Mouse (Mus musculus): Measurements from ENCODE around the gene Nrm.

GRCm38 (mm10) chr17:35842006-35842405, 19.1 kb upstream of the Nrm start:
- no peak for TF ChIP-seq CTCF (IDR thresholded peaks at IDR 0.05)
- no peak for TF ChIP-seq POLR2A (IDR thresholded peaks at IDR 0.05; ENCODE audit: insufficient read depth, low read depth, low read length)
- no peak for TF ChIP-seq EP300 (IDR thresholded peaks at IDR 0.05; ENCODE audit: insufficient read depth, low read depth, low read length)

Measured in heart, adult 2 months (tissue).